ENCODE assay signal across 18 mouse cellular contexts in the genomic region with DNA sequence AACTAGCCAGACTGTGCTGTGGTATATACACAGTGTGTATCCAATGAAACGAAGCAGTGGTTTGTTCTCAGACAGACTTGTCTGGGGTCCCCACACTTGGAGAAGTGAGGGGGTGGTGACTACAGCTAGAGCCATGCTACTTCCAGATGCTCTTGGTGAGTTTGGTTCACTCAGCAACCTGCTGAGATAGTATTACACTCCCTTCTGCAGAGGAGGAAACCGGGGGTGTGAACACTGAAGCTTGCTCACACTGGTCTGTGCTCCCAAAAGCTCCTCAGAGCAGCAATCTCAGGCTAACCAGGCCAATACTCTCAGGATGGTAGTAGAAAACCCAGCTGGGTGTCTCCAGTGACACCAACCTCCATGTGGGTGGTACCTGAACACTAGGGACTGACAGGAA.
"Had no signal": no experiment of that assay in that cellular context is flagged by ENCODE, and none has a peak within 500 bp of the region (broad histone marks: within the 10 kb centered on the region; RNA-seq: fewer than 3 reads in every experiment).

No protein-coding gene starts in this region.

- H3K4me1 ChIP-seq: lung, embryonic 15.5 days; midbrain, embryonic 13.5 days; midbrain, embryonic 15.5 days; neural tube, embryonic 12.5 days; stomach, embryonic 15.5 days had no signal

- H3K27me3 ChIP-seq: lung, embryonic 15.5 days; midbrain, embryonic 15.5 days; neural tube, embryonic 12.5 days; stomach, embryonic 15.5 days had no signal

- H3K4me3 ChIP-seq: lung, embryonic 15.5 days; megakaryocyte, embryonic 14.5 days; midbrain, embryonic 13.5 days; midbrain, embryonic 15.5 days; neural tube, embryonic 12.5 days; stomach, embryonic 15.5 days had no signal

- DNase-seq: liver, postnatal 0 days; lung, adult 2 months; lung, postnatal 14 days; lung, postnatal 36 days; right cerebral cortex, postnatal 14 days; thymus, adult 18-20 months; thymus, postnatal 14 days; thymus, postnatal 36 days had no signal

- H3K36me3 ChIP-seq: lung, embryonic 15.5 days; midbrain, embryonic 13.5 days; midbrain, embryonic 15.5 days; neural tube, embryonic 12.5 days; stomach, embryonic 15.5 days had no signal

- H3K9ac ChIP-seq: liver, postnatal 0 days; lung, embryonic 15.5 days; midbrain, embryonic 13.5 days; midbrain, embryonic 15.5 days; neural tube, embryonic 12.5 days; stomach, embryonic 15.5 days had no signal

- ATAC-seq: liver, postnatal 0 days; lung, postnatal 0 days; midbrain, embryonic 13.5 days; midbrain, embryonic 15.5 days had no signal

- H3K9me3 ChIP-seq: lung, embryonic 15.5 days; megakaryocyte, embryonic 14.5 days; midbrain, embryonic 13.5 days; midbrain, embryonic 15.5 days; neural tube, embryonic 12.5 days; stomach, embryonic 15.5 days had no signal

- H3K4me2 ChIP-seq: lung, embryonic 15.5 days; midbrain, embryonic 11.5 days; midbrain, embryonic 13.5 days; midbrain, embryonic 15.5 days; neural tube, embryonic 12.5 days; stomach, embryonic 15.5 days had no signal

- H3K27ac ChIP-seq: lung, embryonic 15.5 days; macrophage; midbrain, embryonic 13.5 days; midbrain, embryonic 15.5 days; neural tube, embryonic 12.5 days; stomach, embryonic 15.5 days; stomach, postnatal 0 days had no signal
